Mouse (Mus musculus) heart, postnatal 25 days (tissue): Measurements from ENCODE around the gene Ibsp. TPM values are rescaled to one million over a fixed set of nuclear protein-coding genes. Genes with fewer than 3 reads are reported as not detected.

Experiments
- DNase-seq: peaks from one replicate; pipeline ENCODE4 v3.0.0; 2022; ENCODE audit warnings: low spot score
- intact Hi-C: fragments of 180-260 bp; cut with DNase I; formaldehyde crosslinking; loops from one replicate; pipeline ENCODE4 v1.15.1; 2025
- microRNA-seq: library from miRNA; unstranded; fragments of <30 nt; microRNA quantifications from one replicate; pipeline ENCODE4 v1.2.0, GENCODE M21; 2022
- total RNA-seq, 2 experiments: library from RNA; stranded (reverse); gene quantifications; 2 replicates each; pipeline ENCODE4 v1.2.3; 2021

The Ibsp gene
- total RNA-seq, 2 experiments from 2014 or later, result not detected

DNA sequence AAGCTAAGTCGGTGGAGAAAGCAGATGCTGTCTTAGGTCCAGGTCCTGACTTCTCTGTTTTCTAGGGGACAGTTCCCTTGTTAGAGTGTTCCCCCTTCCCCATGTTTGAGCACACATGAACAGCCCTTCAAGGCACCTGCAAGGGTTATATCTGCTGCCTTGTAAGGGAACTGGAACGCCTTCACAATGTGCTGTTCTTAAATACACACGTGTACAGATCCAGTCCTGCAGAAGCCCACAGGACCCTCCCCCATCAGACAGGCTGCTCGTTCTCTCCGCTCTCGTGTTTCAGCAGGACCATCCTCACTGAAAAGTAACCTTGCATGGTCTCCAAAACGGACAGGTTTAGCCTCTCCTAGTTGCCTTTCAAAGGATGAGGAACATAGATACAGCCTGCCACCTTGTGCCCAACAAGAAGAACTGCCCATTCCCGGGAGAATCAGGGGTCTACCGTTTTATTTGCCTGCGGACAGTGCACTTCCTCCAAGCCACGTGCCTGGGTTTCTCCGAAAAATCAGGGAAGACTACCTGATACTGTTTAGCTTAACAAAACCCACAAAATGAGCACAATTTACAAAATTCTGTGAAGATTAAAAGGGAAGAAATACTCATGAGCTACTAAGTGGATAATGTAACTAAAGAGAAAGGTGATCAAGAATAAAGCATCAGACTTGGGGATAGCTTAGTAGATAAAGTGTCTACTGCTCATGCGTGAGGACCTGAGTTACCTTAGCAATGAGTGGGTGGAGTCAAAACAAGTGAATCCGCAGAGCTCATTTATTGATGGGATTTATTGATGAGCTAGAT, 40.9 kb downstream of the Ibsp start:
- no peak for DNase-seq
- intact Hi-C loops, result loop anchor here (5.0 kb wide), 3 partner anchors 208 to 343 kb away; no protein-coding TSS in a partner anchor

DNA sequence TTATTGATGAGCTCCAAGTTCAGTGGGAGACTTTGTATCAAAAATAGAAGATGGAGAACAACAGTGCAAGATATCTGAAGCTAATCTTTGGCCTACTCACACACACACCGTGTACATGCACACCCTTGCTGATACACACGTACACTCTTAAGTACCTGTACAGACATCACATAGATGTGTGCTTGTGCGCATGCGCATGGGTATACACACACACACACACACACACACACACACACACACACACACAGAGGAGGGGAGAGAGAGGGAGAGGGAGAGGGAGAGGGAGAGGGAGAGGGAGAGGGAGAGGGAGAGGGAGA, 41.5 kb downstream of the Ibsp start:
- intact Hi-C loops, result no loop called here
- no peak for DNase-seq

DNA sequence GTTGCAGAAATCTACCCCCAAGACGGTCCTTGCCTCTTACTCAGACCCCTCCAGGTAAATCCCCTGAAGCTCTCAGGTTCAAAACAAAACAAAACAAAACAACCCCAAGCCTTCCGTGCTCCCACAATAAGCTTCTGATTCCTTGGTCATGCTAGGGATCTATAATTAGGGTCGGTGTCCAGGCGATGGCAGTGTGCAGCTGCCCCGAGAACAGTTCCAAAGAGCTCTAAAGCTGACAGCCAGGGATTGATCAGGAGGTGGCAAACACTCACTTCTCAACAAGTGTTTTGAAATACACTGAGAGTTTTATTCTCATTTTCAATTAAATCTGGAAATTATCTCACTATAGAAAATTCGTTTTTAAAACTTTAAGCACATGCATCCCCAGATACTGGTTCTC, 43.9 kb downstream of the Ibsp start:
- intact Hi-C loops, result no loop called here
- DNase-seq, result no peak

DNA sequence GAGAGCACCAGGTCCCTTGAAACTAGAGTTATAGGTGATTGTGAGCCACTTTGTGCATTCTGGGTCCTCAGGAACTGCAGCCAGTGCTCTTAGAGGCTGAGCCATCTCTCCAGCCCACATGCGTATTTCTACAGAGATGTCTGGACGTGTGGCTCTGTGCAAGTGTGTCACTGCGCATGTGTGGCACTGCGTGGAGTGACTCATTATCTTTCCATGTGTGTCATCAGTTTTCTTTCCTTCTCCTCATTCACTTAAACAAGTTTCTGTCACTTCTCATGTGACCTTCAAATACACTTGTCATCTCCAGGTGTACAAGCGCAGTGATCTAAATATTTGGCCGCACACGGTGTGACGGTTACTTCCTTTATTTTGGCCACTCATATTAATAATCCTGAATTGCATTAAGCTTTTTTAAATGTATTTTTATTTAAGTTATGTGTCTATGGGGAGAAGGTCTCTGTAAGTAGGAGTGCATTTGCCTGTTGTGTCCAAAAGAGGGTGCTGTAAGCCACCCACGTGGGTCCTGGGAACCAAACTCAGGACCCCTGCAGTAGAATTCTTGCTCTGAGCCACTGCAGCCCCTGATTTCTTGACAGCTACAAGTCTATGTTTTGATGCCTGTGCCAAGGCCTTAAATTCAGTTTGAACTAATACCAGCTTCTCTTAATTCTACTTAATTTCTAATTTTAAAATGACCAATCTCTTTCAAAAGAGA, 45.7 kb downstream of the Ibsp start:
- no peak for DNase-seq
- intact Hi-C loops, result loop anchor here (5.0 kb wide), 2 partner anchors 88 to 103 kb away; no protein-coding TSS in a partner anchor

DNA sequence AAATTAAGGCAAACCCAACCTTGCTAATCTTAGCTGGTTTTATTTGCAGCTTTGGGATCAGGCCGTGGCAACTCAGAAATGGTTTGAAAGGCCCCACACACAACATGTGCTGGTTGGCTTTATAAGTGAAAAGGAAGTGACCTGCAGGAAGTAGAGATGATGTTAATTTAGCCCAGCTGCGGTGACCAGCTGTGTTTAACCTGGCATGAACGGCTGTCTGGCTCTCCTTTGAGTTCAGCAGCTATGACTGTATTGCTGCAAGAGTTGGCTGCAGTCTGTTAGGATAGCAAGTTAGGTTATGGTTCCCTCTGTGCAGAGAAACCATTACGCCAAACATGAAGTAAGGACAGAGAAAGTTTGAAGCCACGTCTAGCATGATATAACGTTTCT, 46.3 kb downstream of the Ibsp start:
- intact Hi-C loops, result loop anchor here (5.0 kb wide), 2 partner anchors 87 to 102 kb away; no protein-coding TSS in a partner anchor
- no peak for DNase-seq

DNA sequence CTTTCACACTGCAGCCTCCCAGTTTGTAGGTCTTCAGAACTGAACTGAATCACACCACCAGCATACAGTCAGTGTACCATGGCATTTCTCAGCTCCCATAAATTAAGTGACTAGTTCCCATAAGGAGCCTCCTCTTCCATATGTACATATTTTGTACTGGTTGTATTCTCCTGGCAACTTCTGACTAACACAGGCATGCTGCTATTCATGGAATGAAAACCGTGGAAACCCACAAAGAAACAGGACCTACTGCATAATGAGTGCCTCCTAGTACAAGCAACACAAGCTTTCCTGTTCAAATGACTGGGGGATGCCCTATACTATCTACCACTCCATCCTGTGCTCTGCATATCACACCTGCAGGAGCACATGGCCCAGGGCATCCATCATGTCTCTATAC, 52.1 kb downstream of the Ibsp start:
- DNase-seq, result no peak
- intact Hi-C loops, result no loop called here

DNA sequence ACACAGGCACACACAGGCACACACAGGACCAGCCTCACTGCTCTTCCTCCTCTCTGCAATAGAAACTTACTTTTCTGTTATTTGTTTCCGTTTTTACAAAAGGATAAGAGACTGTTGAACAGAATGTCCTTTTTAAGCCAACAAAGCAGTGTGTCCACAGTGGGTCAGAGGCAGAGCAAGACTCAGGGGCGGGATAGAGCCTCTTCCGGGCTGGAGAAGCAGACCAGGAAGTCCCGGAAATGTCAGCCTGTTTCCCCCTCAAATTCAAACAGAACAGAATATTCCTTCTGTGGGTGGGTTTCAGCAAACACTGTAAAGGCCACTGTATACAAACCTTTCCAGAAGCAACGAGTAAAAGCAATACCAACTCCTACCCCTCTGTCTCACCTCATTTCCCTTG, 52.9 kb downstream of the Ibsp start:
- no peak for DNase-seq
- intact Hi-C loops, result no loop called here

DNA sequence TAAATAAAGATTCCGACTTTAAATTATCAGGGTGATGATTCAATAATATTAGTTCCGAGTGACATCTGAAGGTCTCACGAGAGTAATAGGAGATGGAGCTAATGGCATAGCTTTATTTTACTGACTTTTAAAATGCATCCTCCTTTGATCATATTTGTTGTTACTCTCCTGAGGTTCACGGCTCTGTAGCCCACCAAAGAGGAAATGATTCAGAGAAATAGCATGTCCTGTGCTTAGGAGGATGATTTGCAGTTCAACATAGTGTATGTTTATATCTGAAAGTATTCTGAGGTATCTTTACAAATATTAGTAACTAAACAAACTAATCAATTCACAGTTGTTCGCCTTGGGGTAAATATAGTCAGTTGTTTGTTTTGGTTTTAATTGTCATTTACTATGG, 58.6 kb downstream of the Ibsp start:
- intact Hi-C loops, result no loop called here
- DNase-seq, result no peak

DNA sequence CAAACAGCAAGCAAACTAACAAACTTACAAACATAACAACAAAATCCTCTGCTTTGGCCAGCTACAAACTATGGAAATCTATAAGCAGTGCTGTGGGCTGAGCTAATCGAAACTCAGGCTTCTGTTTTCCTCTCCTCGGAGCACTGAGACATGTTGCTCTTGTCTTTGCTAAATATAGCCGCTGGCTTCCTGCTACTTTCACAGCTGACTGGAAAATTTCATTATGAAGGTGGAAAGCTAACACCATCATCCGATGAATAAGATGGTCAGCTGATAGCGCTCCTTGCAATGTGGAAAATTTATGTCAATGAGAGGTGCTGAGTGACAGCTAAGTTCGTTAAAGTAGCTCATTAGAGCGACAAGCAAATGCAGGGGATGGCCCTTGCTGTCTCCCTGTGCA, 59.6 kb downstream of the Ibsp start:
- DNase-seq, result no peak
- intact Hi-C loops, result no loop called here

DNA sequence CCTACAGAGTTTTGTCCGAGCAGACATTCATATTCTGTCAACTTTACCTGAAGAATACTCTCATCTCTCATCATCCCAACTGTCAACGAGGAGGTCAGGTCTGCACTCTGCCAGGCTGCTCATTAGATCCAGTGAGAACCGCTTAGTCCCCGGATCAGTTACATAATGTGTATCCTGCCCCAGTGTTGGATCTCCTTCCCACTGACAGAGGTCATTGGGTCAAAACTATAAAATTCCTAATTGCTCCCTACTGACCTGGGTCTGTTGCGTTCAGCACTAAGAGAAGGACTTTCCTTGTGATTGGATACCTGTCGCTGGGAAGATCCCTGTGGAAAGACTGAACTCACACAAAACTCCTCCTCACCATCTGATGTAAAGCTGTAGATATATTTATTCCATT, 60.3 kb downstream of the Ibsp start:
- DNase-seq, result no peak
- intact Hi-C loops, result no loop called here

Small RNAs within 50 kb of the gene (microRNA-seq; reads per million reads assigned to microRNA genes)
- not detected for gene Gm23616

Other genes with a start within 250 kb of the Ibsp start
- not detected for gene Gm17660, start 221.6 kb upstream of the Ibsp start, total RNA-seq
- 100 to 1,000 TPM; 191 to 258 TPM for gene Sparcl1, start 185.4 kb upstream of the Ibsp start, total RNA-seq
- not detected for gene Dspp, start 128.5 kb upstream of the Ibsp start, total RNA-seq
- not detected for gene Dmp1, start 96.6 kb upstream of the Ibsp start, total RNA-seq
- gene Mepe, start 26.2 kb downstream of the Ibsp start, total RNA-seq, result not detected
- gene Spp1, start 135.9 kb downstream of the Ibsp start, total RNA-seq, result under 1 TPM; 0.55 to 0.59 TPM
- gene Pkd2, start 160.3 kb downstream of the Ibsp start, total RNA-seq, result 10 to 100 TPM; 21.6 to 25.5 TPM
- 1 to 10 TPM; 4.0 to 5.3 TPM for gene BC005561, start 209.2 kb downstream of the Ibsp start, total RNA-seq